Mouse (Mus musculus) thymus, postnatal 25 days (tissue): ENCODE data around the gene Supt16.

Source experiments
- DNase-seq: peaks from one replicate; pipeline ENCODE4 v3.0.0; 2022

Gene Supt16

GRCm38 (mm10) chr14:52144165-52144564 lies 53.1 kb downstream of the Supt16 start:
- no peak for DNase-seq

GRCm38 (mm10) chr14:52141445-52142127 lies 55.6 kb downstream of the Supt16 start:
- DNase-seq, result no peak

GRCm38 (mm10) chr14:52140577-52141444 lies 56.4 kb downstream of the Supt16 start:
- peak; percentile 49 for DNase-seq

DNA sequence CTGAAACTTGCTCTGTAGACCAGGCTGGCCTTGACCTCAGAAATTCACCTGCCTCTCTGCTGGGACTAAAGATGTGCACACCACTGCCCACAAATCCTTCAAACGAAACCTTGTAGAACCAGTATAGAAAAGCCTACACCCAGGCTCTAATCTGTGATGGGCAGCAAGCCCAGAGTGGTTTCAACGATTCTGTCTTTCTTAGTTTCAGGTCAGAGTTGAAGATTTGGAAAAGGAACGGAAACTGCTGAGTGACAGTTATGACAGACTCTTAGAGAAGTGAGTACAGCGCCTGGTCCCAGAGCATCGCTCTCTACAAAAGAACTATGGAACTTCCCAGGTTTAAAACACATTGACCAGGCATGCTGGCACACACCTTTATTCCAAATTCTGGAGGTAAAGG lies 63.6 kb downstream of the Supt16 start:
- no peak for DNase-seq

DNA sequence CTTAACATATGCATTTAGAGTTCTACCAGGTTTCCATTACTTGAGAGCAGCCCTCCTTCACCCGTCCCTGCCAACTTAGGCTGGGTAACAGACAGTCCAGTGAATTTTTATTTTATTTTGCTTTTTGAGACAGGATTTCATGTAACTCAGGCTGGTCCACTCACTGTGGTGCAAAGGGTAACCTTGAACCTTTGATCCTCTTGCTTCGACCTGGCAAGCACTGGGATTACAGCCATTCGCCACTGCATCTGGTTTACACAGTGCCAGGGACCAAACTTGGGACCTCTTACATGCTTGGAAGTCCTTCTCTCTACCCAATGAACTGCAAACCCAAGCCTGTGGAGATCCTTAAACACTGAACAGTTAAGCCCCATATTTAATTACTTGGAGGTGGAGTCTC lies 72.6 kb downstream of the Supt16 start:
- no peak for DNase-seq

- DNase-seq, result peak; percentile 77
Measured at GRCm38 (mm10) chr14:52123918-52124317, 73.3 kb downstream of the Supt16 start.

DNA sequence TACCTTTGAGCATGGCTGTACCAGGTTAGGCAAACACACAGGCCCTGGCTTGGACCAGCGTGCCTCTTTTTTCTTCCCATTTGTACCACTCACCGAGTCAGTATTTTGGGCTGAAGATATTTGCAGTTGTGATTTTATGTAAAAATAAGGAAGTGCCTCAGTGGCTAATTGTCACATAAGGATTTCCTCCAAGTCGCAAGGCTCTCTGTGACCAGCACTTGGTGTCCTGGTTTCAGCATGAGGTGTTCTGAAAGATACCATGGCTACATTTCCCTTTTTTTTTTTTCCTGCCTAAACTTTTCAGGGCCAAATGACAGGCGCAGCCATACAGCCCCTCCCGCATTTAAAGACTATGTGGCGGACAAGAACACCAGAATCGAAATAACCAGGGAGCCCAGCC lies 77.0 kb downstream of the Supt16 start:
- no peak for DNase-seq

DNA sequence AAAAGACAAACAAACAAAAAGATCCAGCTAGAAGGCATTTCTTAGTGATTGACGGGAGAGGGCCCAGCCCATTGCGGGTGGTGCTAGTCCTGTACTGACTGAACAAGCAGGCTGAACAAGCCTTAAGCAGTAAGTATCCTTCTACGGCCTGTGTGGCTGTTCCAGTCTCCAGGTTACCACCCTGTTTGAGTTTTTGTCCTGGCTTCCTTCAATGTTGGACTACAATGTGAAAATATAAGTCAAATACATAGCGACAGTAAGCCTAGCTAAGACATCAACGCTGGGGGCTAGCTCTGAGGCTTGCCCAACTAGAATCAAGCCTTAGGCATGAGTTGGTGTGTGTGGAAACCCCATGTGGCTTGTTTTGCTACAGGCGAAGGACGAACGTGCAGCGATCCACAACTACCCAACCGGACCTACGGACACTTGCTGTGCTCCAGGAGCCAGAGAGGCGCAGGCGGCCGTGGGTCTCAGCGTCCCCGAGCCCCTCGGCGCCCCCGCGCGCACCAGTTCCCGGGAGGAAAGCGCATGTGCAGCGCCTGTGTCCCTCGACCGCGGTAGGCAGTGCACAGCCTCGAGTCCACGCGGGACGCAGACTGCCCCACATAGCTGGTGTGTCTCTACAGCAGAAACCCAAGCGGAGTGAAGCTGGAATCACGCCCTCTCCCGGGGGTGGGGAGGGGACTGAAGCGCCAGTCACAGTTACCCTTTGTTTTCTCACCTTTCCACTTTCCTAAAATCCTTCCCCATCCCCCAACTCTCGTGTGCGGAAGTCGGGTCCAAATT lies 78.2 kb downstream of the Supt16 start:
- peak; percentile 55 for DNase-seq

- DNase-seq, result no peak
Measured at GRCm38 (mm10) chr14:52118456-52118822, 78.8 kb downstream of the Supt16 start.

DNA sequence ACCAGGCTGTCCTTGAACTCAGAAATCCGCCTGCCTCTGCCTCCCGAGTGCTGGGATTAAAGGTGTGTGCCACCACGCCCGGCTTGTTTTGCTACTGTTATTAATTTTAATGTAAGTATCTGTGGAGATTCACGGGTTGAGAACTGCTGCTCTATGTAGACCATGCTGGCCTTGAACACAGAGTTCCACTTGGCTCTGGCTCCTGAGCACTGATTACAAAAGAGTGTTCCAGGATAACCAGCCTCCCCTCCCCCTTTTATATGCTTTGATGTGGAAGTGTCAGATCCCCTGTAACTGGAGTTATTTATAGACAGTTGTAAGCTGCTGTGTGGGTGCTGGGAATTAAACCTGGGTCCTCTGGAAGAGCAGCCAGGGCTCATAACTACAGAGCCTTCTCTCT lies 80.0 kb downstream of the Supt16 start:
- DNase-seq, result no peak

DNA sequence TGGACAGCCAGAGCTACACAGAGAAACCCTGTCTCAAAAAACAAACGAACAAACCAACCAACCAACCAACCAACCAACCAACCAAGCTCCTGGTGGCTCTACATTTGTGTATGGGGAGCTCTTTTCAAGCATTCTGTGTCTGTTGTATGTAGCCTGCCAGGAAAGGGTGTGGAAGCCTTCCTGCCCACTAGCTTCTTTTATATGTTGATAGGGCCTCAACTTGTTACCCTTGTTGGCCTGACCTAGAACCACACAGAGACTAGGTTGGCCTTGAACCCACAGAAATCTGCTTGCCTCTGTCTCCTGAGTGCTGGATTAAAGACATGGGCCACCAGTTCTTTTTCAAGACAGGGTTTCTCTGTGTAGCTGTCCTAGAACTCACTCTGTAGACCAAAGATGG lies 83.1 kb downstream of the Supt16 start:
- no peak for DNase-seq
